Mouse (Mus musculus): ENCODE results near the gene Mbnl2.
A peak's percentile ranks its signal among the peaks of the same experiment; 100 is the strongest.
"Not testable (repeated sequence)": the region's sequence is repeated elsewhere in the genome, so short reads cannot be mapped to it uniquely, and the experiment has no call there.

Gene Mbnl2

DNA sequence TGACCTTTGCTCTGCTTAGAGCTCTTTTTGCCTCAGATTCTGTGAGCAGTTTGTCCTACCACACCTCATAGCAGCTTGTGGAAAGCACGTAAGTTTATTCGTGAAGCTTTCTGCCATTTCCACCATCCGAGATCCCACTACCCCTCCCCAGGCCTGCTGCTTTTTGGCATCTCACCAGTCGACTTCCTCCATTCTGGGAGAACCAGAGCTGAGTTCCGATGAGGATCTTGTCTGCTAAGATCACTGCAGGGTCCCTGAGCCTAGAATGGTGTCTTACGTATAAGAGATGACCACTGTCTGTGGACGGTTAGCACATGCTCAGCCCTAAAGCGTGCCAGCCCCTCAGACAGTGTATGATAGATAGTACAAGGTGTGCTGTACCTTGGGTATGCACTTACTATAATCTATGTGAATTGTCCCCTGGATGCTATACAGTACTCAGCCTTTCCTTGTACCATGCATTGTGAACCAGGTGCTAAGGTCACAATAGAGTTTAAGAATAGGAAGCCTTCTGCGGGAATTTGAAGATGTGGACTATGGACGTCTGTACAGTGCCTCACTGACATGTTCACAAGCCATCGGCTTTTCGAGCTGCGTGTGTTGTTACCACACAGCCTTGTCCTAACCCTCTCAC, 55.5 kb downstream of the Mbnl2 start:
- DNase-seq = peak; percentile 36 to 49

DNA sequence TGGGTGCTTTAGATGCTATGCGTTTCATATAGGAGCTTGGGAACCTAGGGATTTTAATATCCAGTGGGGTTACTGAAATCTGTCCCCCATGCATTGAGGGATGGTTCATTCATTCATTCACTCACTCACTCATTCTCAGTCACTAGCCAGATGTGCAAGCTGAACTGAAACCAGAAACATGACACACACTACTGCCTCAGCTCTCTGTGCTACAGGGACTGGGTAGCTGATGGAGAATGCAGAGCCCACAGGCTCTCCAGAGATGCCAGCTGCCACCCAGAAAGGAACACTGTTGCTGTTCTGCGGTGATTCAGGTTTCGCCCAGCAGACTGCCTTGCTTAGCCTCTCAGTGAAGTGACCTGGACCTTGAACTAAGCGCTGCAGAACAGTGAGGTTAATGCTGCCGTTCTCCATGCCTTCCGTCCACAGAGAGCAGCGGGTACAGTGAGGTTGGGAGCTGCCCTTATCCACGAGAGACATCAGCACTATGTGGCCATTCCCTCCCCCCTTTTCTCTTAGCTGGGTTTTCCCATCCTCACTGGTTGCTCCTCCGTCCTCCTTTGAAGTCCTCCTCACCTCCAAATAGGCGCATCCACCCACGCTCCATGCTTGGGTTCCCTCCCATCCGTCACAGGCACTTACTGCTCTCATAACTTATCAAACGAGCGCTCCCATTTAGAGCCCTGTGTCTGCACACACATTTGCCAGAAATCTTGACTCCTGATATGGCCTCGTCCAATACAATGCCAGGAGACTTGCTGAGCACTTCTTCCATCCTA, 58.2 kb downstream of the Mbnl2 start:
- DNase-seq = no peak

DNA sequence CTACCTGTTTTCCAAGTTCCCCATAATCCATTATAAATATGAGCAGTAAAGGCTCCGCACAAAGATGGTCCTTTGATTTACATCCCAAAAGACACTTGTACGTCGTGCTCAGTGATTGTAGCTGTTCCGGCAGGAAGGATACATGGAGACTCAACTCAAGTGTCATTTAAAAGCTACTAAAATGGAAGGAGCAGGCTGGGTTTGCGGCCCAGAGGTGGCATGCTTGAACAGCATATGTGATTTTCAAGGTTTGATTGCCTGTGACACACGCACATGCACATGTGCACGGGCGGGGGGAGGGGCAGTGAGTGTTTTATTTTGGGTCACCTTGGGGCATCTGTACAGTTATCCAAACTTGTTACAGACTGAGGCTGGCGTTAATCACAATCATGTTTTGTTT, 59.9 kb downstream of the Mbnl2 start:
- no peak for DNase-seq

DNA sequence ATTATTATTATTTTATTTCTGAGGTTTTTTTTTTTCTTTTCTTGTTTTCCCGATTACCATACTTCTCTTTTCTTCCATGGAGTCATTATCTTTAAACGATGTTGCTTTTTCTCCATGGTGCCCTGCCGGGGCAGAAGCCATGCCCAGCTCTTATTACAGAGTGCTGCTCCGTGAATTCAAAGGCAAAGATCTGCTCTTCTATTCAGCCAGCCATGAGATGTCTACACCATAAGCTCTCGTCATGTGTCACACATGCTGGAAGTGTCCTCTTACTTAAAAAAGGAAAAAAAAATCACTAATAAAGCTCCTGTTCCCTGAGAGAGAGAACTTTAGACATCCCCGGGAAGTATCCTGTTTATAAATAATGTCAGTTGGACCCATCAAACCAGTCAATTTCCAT, 60.4 kb downstream of the Mbnl2 start:
- no peak for DNase-seq

DNA sequence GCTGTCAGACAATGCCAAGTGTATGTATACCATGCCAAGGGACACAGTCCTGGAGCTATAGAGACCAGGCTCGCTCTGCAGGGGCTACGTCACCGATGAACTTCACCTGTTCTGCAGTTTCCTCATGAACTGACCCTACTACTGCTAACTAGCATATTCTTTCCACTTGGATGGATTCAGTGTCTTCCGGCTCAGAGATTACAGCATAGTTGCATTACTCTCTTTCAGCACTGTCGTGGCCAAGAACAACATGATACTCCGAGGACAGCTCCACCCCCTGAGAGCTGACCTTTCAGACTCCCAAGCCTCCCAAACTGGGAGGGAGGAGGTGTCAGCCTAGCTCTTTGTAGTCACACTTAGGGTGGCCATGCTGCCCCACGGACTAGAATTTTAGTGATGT, 60.9 kb downstream of the Mbnl2 start:
- no peak for DNase-seq

DNA sequence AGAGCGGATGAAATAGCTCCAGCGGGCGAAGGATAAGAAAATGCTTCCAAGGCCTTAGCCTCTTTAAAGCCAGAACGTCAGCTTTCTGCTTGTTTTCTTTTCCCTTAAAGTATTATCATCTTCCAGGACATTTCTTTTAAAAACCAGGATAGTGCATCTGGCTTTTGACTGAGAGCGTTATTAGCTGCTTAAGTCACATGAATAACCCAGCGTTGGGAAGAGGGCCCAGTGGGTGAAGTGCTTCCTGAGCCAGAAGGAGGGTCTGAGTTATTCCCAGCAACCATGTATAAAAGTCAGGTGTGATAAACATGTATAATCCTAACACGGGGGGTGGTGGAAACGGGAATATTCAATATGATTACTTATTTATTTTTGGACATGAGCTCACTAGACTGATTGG, 61.4 kb downstream of the Mbnl2 start:
- DNase-seq = no peak

DNA sequence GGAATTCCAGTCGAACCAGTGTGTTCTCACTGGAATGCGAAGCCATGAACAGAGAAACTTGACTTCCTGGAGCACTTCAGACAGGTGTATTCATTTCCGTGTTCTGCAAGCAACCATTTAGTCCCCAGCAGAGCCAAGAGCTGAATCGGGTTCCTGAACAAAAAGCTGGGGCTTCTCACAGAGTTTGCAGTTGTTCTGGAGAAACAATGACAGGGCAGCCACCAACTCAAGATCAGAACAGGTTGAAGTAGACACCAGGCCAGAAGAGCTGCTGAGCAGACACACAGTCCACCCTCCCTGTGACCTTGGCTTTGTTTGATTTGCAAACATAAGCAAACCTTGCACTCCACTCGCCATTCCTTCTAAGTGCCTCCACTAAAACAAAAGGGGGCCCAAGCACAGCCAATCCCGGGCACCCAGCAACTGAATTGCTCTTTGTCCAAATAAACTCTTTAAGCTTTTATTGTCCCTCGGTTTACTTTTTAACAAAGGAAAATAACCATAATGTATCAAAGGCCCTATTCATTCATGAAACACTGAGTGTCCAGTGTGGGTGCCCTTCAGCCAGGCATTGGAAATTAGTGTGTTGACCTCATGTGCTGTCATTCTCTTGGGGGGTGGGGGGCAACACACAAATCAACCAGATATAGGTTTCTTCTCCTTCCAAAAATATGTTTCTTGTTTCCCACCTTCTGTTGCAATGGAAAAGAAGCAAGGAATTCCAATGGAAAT, 62.4 kb downstream of the Mbnl2 start:
- no peak for DNase-seq

DNA sequence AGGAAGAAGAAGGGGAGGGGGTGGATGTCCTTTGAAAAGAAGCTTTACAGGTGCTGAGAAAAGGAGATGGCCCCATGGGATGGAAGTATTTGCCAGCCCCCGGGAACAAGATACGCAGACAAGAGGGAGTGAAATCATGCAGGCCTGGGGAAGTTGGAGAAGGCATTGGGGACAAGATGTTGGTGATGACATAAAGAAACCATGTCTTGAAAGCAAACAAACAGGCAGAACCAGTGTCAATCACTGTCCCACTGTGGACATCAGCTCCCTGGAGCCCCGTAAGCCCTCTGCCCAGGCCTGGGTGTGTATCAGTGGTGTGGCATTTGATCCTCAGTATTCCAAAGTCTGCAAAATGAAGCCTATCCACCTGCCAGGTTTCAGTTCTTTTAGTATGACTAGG, 63.2 kb downstream of the Mbnl2 start:
- DNase-seq = no peak

DNA sequence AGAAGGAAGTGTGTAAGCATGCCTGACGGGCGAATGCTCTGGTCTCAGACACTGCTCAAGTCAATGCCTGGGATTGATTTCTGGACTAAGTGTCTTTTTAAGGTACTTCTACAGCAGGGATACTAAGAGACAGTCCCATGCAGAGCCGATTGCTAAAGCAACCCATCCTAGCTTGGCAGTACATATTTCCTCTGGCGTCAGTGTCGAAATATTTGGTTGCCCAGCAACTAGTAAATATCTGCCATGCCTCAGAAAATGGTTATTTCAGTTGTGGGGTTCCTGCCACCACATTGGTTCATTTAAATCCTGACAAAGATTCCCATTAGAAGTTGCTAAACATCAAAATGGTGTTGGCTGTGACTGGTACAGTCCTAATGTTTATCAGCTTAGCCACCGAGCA, 66.4 kb downstream of the Mbnl2 start:
- DNase-seq = no peak

DNA sequence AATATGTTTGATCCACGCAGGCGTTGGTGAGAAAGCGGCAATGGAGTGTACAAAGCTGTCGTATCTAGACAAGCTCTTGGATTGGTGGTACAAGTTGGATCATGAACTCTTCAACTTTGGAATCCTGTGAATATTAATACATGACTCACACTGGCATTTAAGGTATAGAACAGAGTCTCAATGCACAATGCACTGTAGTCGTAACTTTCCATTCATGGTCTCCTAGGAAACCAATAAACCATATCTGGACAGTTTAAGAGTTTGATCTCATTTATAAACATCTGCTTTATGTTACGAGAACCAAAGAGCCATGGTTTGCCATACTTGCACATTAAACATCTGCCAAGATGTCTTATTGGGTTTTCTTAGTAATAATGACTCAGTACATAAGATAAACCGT, 66.9 kb downstream of the Mbnl2 start:
- DNase-seq = no peak

DNA sequence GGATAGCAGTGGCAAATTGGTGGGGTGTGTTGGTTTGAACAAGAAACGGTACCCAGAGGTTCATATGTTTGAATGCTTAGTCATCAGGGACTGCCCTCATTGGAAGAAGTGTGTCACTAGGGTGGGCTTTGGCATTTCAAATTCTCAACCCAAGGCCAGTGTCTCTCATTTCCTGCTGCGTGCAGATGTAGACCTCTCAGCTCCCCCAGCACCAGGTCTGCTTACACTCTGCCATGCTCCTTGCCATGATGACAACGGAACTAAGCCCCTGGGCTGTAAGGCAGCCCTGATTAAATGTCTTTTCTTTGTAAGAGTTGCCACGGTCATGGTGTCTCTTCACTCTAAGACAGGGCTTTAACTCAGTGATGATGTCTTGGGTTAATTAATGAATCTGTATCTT, 69.2 kb downstream of the Mbnl2 start:
- no peak for DNase-seq

DNA sequence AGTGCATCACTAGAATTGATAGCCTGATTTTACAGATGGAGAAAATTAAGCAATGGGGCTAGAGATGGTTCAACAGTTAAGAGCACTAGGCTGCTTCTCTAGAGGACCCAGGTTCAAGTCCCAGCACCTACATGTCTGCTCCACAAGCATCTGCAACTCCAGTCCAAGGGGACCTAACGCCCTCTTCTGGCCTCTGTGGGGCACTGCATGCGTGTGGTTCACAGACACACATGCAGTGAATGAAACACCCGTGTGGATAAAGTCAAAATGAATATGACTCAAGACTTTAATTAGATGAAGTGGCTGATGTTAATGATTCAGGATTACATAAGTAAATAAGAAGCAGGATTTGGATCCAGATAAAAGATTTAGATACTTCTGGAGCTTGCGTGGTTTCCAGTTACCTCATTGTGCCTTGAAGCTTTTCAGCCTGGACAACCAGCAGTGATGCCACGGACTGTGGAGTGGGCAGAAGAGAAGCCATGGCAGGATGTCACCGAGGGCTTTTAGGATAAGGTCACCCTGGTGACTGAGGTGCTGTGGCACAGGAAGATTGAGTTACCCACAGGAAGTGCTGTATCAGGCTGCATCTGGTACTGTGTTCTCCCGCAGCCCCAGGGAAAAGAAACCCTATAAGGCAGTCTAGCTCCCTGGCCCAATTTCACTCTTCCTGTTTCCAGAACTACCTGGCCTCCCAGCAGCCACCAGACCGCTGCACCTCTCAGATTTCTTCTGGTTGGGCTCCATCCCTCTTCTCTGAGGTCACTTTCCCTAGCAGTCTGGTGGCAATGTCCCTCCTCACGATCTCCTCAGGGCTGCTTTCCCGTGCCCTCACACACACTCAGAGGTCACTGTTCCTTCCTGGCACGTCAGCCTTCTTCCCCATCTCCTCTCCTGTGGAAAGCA, 72.2 kb downstream of the Mbnl2 start:
- no peak for DNase-seq

DNA sequence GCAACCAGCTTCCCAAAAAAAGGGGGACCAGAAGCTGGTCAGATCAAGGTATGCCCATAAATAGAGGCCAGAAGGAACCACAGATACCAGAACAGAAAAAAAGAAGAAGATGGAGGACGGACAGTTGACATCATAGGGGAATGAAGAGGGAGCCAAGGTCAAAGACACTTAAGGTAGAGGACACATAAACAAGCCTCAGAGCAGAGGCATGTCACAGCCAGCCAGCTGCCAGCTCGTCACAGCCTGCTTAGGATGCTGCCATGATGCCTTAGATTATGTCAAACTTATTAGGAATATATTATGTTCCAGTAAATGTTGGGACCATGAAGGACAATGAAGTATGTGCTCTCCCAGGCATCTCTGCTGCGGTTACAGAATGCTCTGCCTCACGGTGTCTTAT, 73.9 kb downstream of the Mbnl2 start:
- no peak for DNase-seq

DNA sequence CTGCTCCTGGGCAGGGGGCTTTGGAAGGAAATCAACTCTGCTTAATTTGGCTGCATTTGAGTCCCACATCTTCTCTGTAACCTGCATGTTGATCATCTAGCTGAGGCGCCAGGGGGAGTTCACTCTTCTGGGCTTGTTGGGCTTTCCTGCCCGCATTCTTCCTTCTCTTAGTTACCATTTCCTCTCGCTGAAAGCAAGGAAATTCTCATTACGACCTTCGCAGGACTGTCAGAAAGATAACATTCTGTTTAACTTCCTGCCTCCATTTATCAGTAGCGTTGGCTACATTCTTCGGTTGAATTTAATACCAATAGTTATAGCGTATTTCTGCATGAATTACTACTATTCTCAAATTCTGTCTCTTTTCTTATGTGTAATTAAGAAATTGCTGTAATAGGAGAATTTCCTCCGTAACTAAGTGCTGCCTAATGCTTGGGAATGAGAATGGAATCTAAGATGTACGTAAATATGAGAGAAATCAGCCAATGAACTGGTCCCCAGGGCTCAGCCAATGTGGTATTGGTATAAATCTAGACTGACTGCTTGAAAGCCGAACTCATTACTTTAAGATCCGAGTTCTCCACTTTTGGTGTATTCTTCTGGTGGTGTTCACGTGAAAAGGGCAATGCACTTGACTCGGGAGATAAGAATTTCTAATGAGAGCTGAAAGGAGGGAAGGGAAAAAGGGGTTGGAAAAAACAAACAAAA, 76.8 kb downstream of the Mbnl2 start:
- no peak for DNase-seq

DNA sequence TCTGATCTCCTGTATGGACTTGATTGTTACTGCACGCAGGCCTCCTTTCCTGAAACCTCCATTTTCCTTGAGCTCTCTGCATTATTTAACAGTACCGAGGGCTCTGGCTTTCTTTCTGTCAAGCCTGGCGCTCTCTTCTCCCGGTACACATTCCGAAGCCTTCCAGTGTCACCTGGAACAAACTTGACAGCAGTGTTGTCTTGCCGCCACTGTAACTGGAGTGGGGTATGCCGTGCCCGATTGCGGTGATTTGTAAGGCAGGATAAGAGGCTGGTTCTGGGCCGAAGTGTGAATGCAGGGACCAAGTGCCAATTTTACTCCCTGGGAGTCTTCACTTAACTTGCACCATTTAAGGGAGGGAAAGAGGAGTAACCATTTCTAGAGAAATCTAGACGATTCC, 77.7 kb downstream of the Mbnl2 start:
- DNase-seq = no peak

DNA sequence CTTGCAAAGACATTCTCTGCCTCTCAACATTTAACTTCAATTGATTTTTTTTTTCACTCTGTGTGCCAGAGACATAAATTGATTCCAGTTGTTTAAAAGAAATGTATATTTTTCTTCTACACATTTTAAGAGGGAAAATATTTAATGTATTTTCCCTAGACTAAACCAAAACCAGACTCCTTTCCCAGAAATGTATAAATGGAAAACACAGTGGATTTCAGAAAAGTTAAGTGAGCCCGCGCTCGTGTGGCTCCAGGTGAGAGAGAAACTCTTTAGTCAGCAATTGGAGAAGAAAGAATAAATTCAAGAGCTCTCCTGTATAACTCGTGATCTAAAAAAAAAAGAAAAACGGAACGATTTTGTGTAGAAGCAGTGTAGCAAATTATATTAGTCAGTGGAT, 79.1 kb downstream of the Mbnl2 start:
- no peak for DNase-seq

DNA sequence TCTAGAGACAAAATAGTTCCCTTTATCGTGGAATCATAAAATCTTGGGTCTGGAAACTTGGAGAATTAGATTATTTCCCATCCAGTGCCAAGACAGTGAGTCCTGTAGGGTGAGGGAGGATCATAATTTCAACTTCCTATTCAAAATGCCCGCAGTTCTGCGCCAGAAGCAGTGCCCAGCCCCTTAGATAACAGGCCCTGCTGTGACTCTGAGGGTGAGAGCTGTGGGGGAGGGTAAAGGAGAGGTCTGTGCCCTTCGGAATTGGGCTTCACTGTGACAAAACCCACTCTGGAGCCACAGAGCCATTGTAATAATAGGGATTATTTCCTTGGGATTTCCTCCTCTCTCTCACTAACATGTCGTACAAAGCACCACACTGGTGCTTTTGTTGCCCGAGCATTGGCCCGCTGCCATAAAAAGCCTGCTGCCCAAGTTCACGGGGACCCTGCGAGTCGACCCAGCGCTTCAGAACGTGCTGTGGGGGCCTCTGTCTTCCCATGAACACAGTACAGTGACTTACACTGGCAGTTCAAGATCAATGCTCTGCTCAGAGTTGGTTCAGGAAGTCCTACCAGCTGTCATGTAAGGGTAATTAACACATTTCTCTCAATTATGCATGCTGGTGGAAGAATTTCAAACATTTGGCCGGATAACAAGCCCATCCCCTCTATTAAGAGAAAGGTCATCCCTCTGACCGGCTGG, 79.7 kb downstream of the Mbnl2 start:
- peak; percentile 64 to 77 for DNase-seq

DNA sequence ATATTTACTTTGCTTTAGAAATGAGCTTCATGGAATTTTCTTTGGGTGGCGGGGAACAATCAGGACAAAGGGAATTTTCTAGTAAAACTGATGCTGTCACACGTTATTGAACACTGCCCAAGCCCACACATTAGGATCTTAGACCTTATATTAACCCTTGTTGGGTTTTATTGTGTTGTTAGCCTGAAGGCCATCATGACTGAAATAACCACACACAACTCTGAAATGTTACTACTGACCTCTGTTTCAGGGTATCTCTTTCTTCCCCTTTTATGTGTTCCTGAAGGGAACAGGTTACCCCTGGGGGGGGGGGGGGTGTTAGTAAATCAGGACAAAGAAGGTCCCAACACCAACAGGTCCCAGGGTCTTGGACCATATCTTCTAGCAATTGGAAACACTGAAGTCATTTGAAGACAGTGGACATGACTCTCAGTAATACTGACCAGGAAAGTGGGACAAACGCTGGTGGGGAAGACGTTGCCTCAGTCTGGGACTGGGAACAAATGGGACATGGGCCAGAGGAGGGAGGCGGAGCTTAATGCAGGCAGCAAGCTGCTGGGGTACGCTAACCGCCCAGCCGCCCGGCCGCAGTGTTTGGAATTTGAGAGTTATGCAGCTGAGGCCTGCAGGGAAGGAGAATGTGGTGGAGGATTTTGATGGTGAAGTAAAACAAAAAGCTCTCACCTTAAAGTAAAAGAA, 80.4 kb downstream of the Mbnl2 start:
- peak; percentile 52 to 58 for DNase-seq

DNA sequence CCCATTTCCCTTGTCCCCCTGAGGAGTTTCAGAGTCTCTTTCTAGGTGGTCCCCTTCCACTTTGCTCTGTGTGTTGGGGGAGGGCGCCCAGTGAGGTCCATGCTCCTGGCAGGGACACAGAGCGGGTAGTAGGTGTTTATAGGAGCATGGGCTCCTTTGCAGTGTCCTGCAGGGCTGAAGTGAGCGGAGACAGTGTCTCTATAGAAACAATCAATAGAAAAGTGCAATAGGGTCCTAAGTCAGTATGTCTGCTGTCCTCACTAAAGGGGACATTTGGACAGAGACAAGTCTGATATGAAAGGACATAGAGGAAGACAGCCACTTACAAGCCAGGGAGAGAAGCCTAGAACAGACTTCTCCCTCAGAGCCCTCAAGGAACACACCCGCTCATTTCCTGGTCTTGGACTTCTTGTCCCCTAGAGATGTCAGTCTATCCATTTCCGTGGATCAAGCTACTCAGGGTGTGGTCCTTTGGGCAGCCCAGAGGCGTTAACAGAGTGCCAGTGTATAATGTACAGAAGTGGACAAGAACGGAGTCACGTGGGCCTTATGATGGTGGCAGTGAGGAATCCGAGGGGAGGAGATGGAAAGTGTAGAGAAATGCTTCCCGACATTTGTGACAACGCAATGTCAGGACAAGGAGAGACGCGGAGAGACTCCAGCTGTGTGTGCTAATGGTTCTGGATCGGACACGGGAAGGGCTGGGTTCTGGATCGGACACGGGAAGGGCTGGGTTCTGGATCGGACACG, 82.0 kb downstream of the Mbnl2 start:
- DNase-seq = no peak

DNA sequence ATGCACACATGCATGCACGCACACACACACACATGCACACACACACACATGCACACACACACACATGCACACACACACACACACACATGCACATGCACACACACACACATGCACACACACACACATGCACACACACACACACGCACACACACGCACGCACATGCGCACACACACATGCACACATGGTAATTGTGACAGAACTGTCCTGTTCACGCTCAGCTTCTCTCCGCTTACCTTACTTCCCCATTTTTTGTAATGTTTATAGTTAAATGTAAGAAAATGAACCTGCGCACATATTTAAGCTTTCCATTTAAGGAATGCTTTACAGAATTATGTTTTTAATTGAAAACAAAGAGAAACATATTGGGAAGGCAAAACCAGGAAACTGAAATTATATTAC, 84.1 kb downstream of the Mbnl2 start:
- not testable (repeated sequence) for DNase-seq

Data from cerebellum, postnatal 14 days (tissue).